Mouse (Mus musculus): ENCODE measurements around the gene Glud1.

- TF ChIP-seq CTCF (IDR thresholded peaks at IDR 0.05; ENCODE audit: control insufficient read depth, insufficient read depth, insufficient read length): no peak
- TF ChIP-seq MYOD1 (IDR thresholded peaks at IDR 0.05; ENCODE audit: control insufficient read depth, insufficient read length, low read depth): no peak
- TF ChIP-seq USF1 (IDR thresholded peaks at IDR 0.05; ENCODE audit: low read depth): no peak
These were observed 44.8 kb downstream of the Glud1 start, which contains the start of gene Fam25c for GRCm38 (mm10) chr14:34355301-34355700.
